Mouse (Mus musculus) forelimb bud, embryonic 11.5 days (tissue): ENCODE results near the gene Cep68.
A peak's percentile ranks its signal among the peaks of the same experiment; 100 is the strongest.

Experiments used
- DNase-seq: peaks from one replicate; pipeline ENCODE4 v3.0.0-alpha.2; 2012; ENCODE audit warnings: low read depth, low spot score

Gene Cep68

DNA sequence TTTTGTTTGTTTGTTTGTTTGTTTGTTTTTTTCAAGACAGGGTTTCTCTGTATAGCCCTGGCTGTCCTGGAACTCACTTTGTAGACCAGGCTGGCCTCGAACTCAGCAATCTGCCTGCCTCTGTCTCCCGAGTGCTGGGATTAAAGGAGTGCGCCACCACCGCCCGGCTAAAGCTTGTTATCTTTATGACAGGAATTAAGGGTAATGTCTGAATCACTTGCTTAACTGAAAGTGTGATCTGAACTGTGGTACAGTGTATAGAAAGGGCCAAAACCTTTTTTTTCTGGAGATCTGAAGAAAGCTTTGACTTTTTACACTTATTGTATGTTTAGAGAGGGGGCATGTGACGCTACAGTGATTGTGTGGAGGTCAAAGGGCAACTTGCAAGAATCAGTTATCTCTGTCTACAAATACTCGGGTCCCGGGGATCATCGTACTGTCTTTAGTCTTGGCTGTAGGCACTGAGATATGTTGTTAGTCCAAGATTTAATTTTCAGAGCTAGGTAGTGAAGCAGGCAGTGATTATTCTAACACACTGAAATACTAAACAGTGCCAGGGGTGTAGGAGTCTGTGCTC is 44.3 kb downstream of the Cep68 start:
- DNase-seq, result no peak

DNA sequence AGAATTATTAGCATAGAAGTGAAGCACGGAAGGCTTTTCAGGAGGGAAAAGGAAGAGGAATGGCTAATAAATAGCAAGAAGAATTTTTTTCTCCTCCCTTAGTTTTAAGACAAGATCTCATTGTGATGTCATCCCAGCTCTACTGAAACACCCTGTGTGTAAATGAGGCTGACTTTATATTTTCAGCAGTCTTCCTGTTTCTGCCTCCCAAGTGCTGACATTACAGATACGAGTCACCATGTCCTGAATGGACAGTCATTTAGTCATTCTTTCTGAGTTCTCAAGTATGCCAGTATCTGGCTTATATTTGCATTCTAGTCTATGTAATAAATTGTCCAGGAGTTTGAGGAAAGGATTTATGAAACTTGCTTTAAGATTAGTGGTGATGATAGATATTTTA is 44.9 kb downstream of the Cep68 start:
- DNase-seq, result no peak

DNA sequence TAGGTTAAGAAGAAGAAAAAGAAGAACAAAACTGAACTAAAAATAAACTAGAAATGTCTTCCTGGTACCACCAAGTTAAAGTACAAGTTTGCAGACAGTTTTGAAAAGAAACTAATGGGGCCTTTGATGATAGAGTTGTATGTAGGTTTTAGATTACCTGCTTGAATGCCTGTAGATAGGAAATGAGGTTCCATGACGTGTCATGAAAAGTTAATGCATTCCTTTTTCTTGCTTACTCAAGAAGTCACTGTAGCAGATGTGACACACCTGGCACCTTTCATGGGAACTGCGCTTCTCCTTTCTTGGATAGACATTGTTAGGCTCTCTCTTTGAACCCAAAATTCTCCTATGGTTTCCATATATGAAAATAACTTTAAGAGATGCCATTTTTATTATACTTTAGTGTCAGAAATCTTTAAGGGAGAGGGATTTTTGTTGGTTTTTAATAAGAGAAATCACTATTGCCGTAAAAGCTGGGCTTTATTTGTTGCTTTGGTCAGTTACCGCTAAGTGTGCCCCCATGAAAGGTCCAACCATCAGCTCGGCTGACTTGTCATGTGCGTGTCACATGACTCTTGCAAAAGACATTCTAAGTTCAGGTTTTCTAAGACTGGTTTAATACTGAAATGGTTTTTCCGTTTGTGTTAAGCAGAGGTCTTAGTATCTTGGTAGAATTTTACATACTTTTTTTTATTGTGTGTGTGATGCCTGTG is 46.8 kb downstream of the Cep68 start:
- DNase-seq, result no peak

DNA sequence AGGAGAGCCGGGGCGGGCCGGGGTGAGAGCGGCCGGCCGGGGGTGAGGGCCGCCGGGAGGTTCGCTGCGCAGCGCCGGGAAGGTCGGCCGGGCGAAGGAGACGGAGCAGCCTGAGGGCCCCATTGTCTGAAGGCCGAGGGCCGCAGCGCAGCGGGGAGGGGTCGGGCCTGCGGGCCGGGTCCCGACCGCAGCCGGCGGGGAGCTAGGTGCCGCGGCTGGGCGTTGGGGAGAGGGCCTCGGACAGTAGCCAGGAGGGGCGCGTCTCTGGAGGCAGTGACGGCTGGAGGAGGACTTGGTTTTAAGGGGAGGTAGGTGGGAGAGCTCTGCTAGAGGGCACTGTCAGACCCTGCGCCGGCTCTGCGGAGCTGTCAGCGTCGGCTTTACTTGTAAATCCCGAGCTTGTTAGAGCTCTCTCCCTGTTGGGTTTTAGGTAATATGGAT is 47.5 kb downstream of the Cep68 start:
- DNase-seq, result peak; percentile 32

DNA sequence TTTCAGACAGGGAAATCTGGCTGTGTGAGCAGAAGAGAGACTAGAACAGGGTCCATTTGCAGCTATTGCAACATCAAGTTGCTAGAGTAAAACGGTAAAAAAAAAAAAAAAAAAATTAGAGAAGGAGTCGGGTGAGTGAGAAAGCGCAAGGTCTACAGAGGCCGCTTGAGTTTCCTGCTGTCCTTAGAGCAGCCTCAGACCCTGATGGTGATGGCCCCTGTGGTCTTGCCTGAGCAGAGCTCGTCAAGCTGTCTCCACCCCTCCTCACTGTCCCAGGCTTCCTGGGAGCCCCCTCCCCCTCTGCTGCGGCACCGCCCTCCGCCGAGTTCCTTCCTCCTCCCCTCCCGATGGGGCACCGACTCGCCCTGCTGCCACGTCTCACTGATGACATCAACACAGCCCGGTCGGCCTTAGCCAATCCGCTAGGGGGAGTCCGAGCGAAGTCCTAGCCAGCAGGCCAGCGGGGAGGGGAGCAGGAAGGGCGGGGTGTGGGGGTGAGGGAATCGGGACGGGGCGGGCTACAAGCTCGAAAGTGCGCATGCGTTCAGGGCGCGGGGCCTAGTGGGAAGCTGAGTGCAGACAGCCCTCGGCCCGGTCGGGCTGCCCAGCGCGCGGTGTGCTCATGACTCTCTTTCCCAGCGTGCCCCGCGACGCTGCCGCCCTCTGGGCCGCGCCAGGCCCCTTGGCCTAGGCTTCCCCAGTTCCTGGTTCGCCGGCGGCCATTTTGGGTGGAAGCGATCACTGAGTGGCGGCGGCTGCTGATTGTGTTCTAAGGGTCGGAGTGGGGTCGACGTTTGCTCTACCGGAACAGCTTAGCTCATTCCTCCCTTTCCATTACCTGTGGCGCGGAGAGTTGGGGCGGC is 48.3 kb downstream of the Cep68 start, which contains the start of gene Rab1a:
Gene Rab1a, plus strand, starts transcription at position 720 of the 863 bp plus-strand sequence.
- DNase-seq, result peak; percentile 99

DNA sequence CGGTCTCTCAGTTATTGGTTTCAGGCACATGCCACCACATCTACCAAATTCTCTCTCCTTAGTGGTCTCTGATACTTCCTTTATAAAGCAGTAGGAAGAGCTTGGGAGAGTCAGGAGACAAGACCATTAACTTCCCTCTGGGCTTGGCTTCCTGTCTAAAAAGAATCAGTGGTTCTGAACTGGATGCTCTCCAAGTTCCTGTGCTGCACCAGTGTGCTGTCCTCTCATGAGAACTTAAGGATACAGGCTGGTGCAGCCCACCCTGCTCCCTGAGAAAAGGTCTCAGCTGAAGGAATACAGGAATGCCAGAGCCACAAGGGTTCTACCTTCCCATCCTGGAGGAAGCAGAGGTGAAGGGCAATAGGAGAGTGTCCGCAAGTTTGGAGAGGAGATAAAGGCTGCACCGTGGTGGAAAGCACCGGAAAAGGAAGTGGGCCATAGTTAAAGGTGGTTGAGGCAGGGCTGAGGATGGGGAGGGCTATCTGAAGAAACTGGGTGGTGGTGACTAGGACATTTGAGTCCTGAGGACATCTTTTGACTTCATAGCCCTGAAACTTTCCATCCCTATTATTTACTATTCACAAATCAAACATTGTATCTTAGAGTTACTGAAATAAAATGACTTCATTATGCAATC is 56.0 kb downstream of the Cep68 start:
- no peak for DNase-seq

DNA sequence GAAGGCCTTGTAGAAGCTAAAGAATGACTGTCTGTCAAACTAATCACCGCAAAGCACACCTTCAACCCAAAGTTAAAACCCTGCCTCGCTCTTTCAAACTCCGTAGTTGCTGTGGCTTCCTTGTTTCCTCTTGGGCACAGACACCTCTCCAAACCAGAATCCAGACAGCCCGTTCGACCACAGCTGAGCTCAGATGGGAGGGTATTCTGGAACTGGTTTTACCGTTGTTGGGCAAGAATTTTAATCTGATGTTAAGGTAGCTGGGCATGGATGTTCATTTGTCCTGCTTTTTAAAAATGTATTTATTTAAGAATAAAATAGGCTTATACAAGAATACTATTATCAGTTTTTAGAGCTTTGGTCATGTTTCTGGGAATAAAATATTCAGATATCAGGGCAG is 62.0 kb downstream of the Cep68 start:
- no peak for DNase-seq
